Mouse (Mus musculus) lung, postnatal 0 days (tissue): ENCODE results near the gene Rras.

ENCODE experiments used
- CTCF ChIP-seq: IDR thresholded peaks from 2 replicates; pipeline ENCODE4 v1.5.1; 2016; ENCODE audit warnings: antibody characterized with exemption, mild to moderate bottlenecking
- EP300 ChIP-seq: IDR thresholded peaks from 2 replicates; pipeline ENCODE4 v1.6.1; 2016; ENCODE audit warnings: antibody characterized with exemption, mild to moderate bottlenecking, control low read depth

DNA sequence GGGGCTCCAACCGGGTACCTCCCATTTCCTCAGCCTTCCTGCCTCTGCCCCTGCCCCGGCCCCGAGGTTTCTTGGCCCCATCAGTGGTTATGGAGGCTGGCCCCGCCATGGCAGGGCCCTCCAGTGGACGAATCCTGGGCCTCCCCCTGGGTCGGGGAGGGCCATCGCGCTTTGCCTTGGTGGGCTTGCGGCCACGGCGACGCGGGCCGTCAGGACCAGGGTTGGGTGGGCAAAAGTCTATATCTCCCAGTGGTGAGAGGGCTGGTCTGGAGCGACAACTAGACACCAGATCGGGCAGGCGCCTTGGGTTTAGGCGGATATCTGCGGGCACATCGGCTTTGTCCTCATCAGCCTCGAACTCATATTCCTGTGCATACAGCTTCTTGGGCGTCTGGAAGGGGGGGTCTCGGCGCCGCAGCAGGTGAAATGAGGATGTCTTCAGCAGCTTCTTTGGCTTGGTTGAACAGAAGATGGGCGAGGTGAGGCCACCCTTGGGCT lies 29.1 kb downstream of the Rras start:
- TF ChIP-seq EP300 (no peak), CTCF (no peak)
